Mouse (Mus musculus) megakaryocyte, embryonic 14.5 days (primary cell): Measurements from ENCODE around the gene U2af1l4.

ENCODE experiments used
- FLI1 ChIP-seq: IDR thresholded peaks from 2 replicates; pipeline ENCODE4 v1.6.1; 2012; ENCODE audit warnings: low read length, inconsistent platforms, mixed read lengths
- GATA1 ChIP-seq: IDR thresholded peaks from 3 replicates; pipeline ENCODE4 v1.6.1; 2012; ENCODE audit warnings: mixed read lengths, low read length, inconsistent platforms, borderline replicate concordance

- TF ChIP-seq GATA1 (no peak), FLI1 (no peak)
These were observed 5.1 kb upstream of the U2af1l4 start for GRCm38 (mm10) chr7:30557901-30558514.
